Mouse (Mus musculus): ENCODE measurements around the gene F2r. TPM values are rescaled to one million over a fixed set of nuclear protein-coding genes. Genes with fewer than 3 reads are reported as not detected.

The F2r gene
- polyA plus RNA-seq, 1 experiment: 25.6 TPM

DNA sequence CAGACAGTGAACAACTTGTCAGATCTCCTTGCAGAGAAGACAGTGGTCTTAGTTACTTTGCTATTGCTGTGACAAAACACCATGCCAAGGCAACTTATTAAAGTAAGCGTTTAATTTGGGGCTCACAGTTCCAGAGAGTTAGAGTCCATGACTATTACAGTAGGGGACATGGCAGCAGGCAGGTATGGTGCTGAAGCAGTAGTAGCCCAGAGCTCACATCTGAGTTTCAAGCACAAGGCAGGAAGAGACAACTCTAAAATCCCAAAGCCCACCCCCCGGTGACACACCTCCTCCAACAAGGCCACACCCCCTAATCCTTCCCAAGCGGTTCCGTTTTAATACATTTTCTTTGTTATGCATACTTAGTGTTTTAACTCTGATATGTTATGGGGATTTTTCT is 47.4 kb downstream of the F2r start:
- Histone ChIP-seq H3K36me3 (ENCODE audit: control insufficient read depth, insufficient read depth, low read length) (no peaks in the 10 kb centered on the region), H3K4me3 (ENCODE audit: extremely low read depth, insufficient read depth, insufficient read length) (no peak overlapping the region), H3K27me3 (ENCODE audit: control insufficient read depth, insufficient read depth, low read length) (no peaks in the 10 kb centered on the region), H3K27ac (ENCODE audit: insufficient read depth, low read length) (no peak overlapping the region), H3K4me1 (ENCODE audit: control insufficient read depth, insufficient read depth, insufficient read length) (no peaks in the 10 kb centered on the region)
- WGBS: 96% methylated on average over 4 of the region's 4 CpGs
- TF ChIP-seq POLR2A (IDR thresholded peaks at IDR 0.05; ENCODE audit: low read depth, low read length): no peak
- TF ChIP-seq CTCF (IDR thresholded peaks at IDR 0.05; ENCODE audit: extremely low read depth, insufficient read depth, insufficient read length, insufficient replicate concordance): no peak
- DNase-seq (ENCODE audit: low read depth in 1 of 2, low spot score in 2 of 2): no peak

DNA sequence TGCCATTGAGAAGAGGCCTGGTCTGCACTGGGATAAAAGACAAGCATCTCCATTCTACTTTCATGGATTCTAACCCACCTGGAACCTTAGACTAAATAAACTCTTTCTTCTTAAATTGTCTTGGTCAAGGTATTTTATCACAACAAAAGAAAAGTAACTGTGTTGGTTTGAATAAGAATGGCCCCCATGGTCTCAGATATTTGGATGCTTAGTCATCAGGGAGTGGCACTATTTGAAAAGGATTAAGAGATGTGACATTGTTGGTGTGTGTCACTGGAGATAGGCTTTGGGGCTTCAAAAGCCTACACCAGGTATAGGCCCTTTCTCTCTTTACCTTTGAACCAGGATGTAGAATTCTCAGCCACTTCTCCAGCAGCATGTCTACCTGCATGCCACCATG is 49.0 kb downstream of the F2r start:
- H3K27me3 ChIP-seq (ENCODE audit: control insufficient read depth, insufficient read depth, low read length): no peaks in the 10 kb centered on the region
- no peak overlapping the region for H3K27ac ChIP-seq (ENCODE audit: insufficient read depth, low read length)
- no peak overlapping the region for H3K4me3 ChIP-seq (ENCODE audit: extremely low read depth, insufficient read depth, insufficient read length)
- DNase-seq (ENCODE audit: low read depth in 1 of 2, low spot score in 2 of 2): no peak
- no peaks in the 10 kb centered on the region for H3K4me1 ChIP-seq (ENCODE audit: control insufficient read depth, insufficient read depth, insufficient read length)
- TF ChIP-seq CTCF (IDR thresholded peaks at IDR 0.05; ENCODE audit: extremely low read depth, insufficient read depth, insufficient read length, insufficient replicate concordance) (no peak), POLR2A (IDR thresholded peaks at IDR 0.05; ENCODE audit: low read depth, low read length) (no peak)
- H3K36me3 ChIP-seq (ENCODE audit: control insufficient read depth, insufficient read depth, low read length): no peaks in the 10 kb centered on the region

DNA sequence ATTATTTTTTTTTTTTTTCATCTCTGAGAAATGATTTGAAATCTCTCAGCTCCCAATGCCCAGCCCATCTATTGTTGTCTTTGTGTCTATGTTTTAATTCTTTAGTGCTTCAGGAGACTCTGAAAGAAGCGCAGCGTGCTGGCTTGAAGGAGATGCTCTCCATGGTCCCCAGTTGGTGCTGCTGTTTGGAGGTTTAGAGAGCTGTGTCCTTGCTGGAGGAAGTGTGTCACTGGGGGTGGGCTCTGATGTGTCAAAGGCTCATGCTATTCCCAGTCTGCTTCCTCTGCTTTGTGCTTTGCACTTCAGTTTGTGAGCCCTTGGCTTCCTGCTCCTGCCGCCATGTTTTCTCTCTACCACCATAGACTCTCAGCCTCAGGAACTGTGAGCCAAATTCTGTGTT is 50.0 kb downstream of the F2r start:
- 98% methylated on average over 3 of the region's 3 CpGs for WGBS
- no peaks in the 10 kb centered on the region for H3K36me3 ChIP-seq (ENCODE audit: control insufficient read depth, insufficient read depth, low read length)
- no peak overlapping the region for H3K4me3 ChIP-seq (ENCODE audit: extremely low read depth, insufficient read depth, insufficient read length)
- TF ChIP-seq CTCF (IDR thresholded peaks at IDR 0.05; ENCODE audit: extremely low read depth, insufficient read depth, insufficient read length, insufficient replicate concordance) (no peak), POLR2A (IDR thresholded peaks at IDR 0.05; ENCODE audit: low read depth, low read length) (no peak)
- no peaks in the 10 kb centered on the region for H3K27me3 ChIP-seq (ENCODE audit: control insufficient read depth, insufficient read depth, low read length)
- no peaks in the 10 kb centered on the region for H3K4me1 ChIP-seq (ENCODE audit: control insufficient read depth, insufficient read depth, insufficient read length)
- no peak overlapping the region for H3K27ac ChIP-seq (ENCODE audit: insufficient read depth, low read length)
- DNase-seq (ENCODE audit: low read depth in 1 of 2, low spot score in 2 of 2): no peak

DNA sequence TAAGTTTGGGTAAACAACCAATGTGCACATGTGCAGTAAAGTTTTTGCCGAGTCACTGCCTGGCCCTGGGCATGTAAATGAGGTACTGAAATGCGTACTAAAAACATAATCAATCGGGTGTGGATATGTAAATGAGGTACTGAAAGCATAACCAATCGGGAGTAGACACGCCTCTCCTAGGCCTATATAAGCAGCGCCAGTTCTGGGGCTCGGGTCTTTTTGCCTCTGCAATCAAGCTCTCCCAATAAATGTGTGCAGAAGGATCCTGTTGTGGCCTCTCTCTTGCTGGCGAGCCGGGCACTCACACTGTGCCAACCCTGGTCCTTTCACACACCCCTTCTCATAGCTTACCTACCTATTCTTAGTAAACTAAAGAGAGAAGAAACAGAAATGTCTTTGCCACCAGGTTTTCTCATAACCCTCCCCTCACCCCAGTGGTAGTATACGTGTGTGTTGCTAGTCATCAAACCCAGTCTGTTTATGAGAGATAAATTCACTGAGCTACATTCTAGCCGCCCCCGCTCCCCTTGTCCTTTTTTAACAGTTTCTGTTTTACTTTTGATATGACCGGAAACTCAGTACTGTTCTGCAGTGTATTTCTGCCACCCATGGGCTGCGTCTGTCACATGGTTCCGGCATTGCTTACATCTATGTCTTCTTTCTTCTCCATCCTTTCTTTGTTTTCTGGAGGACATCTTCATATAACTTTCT is 51.3 kb downstream of the F2r start:
- H3K36me3 ChIP-seq (ENCODE audit: control insufficient read depth, insufficient read depth, low read length): no peaks in the 10 kb centered on the region
- no peak overlapping the region for H3K27ac ChIP-seq (ENCODE audit: insufficient read depth, low read length)
- H3K4me3 ChIP-seq (ENCODE audit: extremely low read depth, insufficient read depth, insufficient read length): no peak overlapping the region
- WGBS: 79% methylated on average over 15 of the region's 15 CpGs
- H3K27me3 ChIP-seq (ENCODE audit: control insufficient read depth, insufficient read depth, low read length): no peaks in the 10 kb centered on the region
- TF ChIP-seq CTCF (IDR thresholded peaks at IDR 0.05; ENCODE audit: extremely low read depth, insufficient read depth, insufficient read length, insufficient replicate concordance): no peak
- TF ChIP-seq POLR2A (IDR thresholded peaks at IDR 0.05; ENCODE audit: low read depth, low read length): no peak
- H3K4me1 ChIP-seq (ENCODE audit: control insufficient read depth, insufficient read depth, insufficient read length): no peaks in the 10 kb centered on the region
- no peak for DNase-seq (ENCODE audit: low read depth in 1 of 2, low spot score in 2 of 2)

DNA sequence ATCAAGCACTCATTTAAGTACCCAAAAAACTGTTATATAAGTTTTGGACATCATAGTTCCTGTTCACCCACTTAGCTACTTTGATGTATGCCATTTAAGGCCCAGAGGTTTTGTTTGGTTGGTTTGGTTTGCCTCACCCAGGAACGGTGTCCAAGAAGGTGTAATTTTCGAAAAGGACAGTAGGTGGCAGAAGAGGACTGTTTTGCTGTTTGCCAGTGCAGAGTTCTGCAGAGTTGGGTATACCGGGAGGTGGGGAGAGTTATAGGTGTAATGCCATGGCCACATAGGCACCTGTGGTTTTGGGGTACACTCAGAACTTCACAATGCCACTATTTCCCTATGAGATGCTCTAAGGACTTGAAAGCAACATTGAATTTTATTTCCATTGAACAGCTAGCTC is 54.6 kb downstream of the F2r start:
- TF ChIP-seq POLR2A (IDR thresholded peaks at IDR 0.05; ENCODE audit: low read depth, low read length) (no peak), CTCF (IDR thresholded peaks at IDR 0.05; ENCODE audit: extremely low read depth, insufficient read depth, insufficient read length, insufficient replicate concordance) (peak; percentile 81; the same call in 1 of the 2 replicates)
- WGBS: under 1% methylated on average over 3 of the region's 3 CpGs
- no peak overlapping the region for H3K27ac ChIP-seq (ENCODE audit: insufficient read depth, low read length)
- peak; percentile 52 to 53 for DNase-seq (ENCODE audit: low read depth in 1 of 2, low spot score in 2 of 2)
- H3K4me3 ChIP-seq (ENCODE audit: extremely low read depth, insufficient read depth, insufficient read length): no peak overlapping the region
- no peaks in the 10 kb centered on the region for H3K27me3 ChIP-seq (ENCODE audit: control insufficient read depth, insufficient read depth, low read length)
- H3K36me3 ChIP-seq (ENCODE audit: control insufficient read depth, insufficient read depth, low read length): no peaks in the 10 kb centered on the region
- no peaks in the 10 kb centered on the region for H3K4me1 ChIP-seq (ENCODE audit: control insufficient read depth, insufficient read depth, insufficient read length)

DNA sequence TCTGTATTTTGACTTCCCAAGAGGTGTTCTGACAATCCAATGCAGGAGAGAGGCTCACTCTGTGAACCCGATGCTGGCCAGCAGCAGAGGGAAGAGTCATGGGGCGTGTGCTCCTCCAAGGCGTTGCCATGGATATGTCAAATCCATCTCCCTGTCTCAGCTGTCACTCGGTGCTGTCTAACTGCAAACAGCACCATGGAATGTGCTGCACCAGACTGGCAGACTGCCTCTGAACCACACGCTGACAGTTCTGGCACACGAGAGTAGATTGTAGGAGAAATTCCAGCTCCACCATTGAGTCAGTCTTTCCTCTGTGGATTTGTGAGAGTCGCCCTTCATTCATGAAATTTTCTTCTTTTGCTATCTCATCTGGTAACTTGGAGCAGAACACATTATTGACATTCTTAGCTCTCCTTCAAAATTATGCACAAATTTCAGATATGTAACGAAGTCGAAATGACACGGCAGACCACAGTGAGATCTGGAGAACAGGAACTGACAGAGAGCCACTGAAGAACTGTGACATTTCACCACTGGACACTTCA is 55.1 kb downstream of the F2r start:
- WGBS: 76% methylated on average over 10 of the region's 10 CpGs
- H3K4me3 ChIP-seq (ENCODE audit: extremely low read depth, insufficient read depth, insufficient read length): no peak overlapping the region
- DNase-seq (ENCODE audit: low read depth in 1 of 2, low spot score in 2 of 2): no peak
- TF ChIP-seq POLR2A (IDR thresholded peaks at IDR 0.05; ENCODE audit: low read depth, low read length) (no peak), CTCF (IDR thresholded peaks at IDR 0.05; ENCODE audit: extremely low read depth, insufficient read depth, insufficient read length, insufficient replicate concordance) (no peak)
- no peaks in the 10 kb centered on the region for H3K4me1 ChIP-seq (ENCODE audit: control insufficient read depth, insufficient read depth, insufficient read length)
- H3K27ac ChIP-seq (ENCODE audit: insufficient read depth, low read length): no peak overlapping the region
- H3K36me3 ChIP-seq (ENCODE audit: control insufficient read depth, insufficient read depth, low read length): no peaks in the 10 kb centered on the region
- H3K27me3 ChIP-seq (ENCODE audit: control insufficient read depth, insufficient read depth, low read length): no peaks in the 10 kb centered on the region

DNA sequence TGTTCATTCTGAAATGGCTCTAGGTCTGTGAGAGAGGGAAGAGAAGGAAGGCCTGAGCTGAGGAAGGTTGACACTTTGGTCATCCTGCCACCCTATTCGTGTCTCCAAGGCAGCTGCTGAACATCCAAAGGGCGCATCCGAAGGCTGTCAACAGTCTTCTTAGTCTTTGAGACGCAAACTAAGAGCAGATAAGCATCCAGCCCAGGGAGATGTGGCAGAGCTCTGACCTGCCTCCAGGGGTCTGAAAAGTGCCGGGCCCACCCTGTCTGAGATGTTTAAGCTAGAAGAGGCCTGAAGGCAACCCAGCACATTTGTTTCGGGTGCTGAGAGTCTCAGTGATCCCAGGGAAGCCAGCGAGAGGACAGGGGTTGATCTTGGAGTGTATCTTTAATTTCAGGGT is 61.0 kb downstream of the F2r start:
- H3K4me1 ChIP-seq (ENCODE audit: control insufficient read depth, insufficient read depth, insufficient read length): no peaks in the 10 kb centered on the region; the same call in 1 of the 2 replicates
- DNase-seq (ENCODE audit: low read depth in 1 of 2, low spot score in 2 of 2): no peak
- TF ChIP-seq POLR2A (IDR thresholded peaks at IDR 0.05; ENCODE audit: low read depth, low read length): no peak
- TF ChIP-seq CTCF (IDR thresholded peaks at IDR 0.05; ENCODE audit: extremely low read depth, insufficient read depth, insufficient read length, insufficient replicate concordance): no peak
- H3K27ac ChIP-seq (ENCODE audit: insufficient read depth, low read length): no peak overlapping the region
- H3K27me3 ChIP-seq (ENCODE audit: control insufficient read depth, insufficient read depth, low read length): no peaks in the 10 kb centered on the region
- 96% methylated on average over 7 of the region's 7 CpGs for WGBS
- H3K36me3 ChIP-seq (ENCODE audit: control insufficient read depth, insufficient read depth, low read length): no peaks in the 10 kb centered on the region
- no peak overlapping the region for H3K4me3 ChIP-seq (ENCODE audit: extremely low read depth, insufficient read depth, insufficient read length)

Data from spleen, adult 2 months (tissue).